Mouse (Mus musculus): Measurements from ENCODE around the gene Cnksr2. TPM values are rescaled to one million over a fixed set of nuclear protein-coding genes. Genes with fewer than 3 reads are reported as not detected.

The Cnksr2 gene
- polyA plus RNA-seq, 1 experiment from 2014 or later = not detected

DNA sequence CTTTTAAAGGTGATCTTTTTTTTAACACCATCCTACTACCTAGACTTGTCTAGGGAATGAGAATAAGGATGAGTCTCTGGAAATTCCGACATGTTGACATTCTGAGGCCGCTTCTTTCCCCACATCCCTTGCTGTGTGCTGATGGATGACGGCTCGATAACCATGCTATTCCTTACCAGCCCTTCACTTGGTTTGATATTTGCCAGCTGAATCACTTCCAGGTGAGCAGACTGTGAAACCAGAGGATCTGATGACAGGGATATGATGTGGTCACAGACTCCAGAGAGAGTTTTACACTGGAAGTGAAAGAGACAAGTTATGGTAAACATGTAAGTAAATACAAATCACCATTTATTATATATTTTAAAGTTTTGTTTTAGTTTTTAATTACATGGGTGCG, 98.0 kb downstream of the Cnksr2 start:
- H3K36me3 ChIP-seq (replicated peaks; ENCODE audit: insufficient read depth, low read length) = no peaks in the 10 kb centered on the region
- no peaks in the 10 kb centered on the region for H3K27me3 ChIP-seq (ENCODE audit: insufficient read depth, low read length)
- ATAC-seq = no peak
- H3K9ac ChIP-seq (replicated peaks) = no peak overlapping the region
- H3K27ac ChIP-seq (ENCODE audit: low read depth) = no peak overlapping the region
- H3K4me2 ChIP-seq (ENCODE audit: low read depth, low read length) = no peak overlapping the region
- WGBS (ENCODE audit: insufficient replicate concordance) = 74% methylated on average over 5 of the region's 5 CpGs
- no peak overlapping the region for H3K4me3 ChIP-seq (ENCODE audit: low read depth, low read length)
- H3K9me3 ChIP-seq (ENCODE audit: low read length) = no peaks in the 10 kb centered on the region
- no peak for TF ChIP-seq CTCF (IDR thresholded peaks at IDR 0.05; ENCODE audit: low read depth)
- TF ChIP-seq EP300 (IDR thresholded peaks at IDR 0.05; ENCODE audit: low read depth) = no peak
- no peaks in the 10 kb centered on the region for H3K4me1 ChIP-seq (ENCODE audit: insufficient read depth)
- no peak for DNase-seq

DNA sequence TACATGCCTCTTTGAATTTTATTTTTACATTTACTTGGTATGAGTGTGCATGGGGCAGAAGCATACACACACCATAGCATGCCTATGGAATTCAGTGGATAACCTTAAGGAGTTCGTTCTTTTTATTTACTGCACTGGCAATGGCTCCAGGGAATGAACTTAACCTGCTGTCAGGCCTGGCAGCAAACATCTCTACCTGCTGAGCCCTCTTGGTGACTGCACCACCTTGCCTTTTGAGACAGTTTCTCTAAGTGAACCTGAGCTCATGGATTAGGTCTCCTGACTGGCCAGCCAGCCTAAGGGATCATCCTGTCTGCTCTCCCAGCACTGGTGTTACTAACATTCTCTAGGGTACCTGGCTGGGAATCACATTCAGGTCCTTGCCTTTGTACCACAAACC, 106.5 kb downstream of the Cnksr2 start:
- Histone ChIP-seq H3K27ac (ENCODE audit: low read depth) (no peak overlapping the region), H3K4me1 (ENCODE audit: insufficient read depth) (no peaks in the 10 kb centered on the region), H3K9me3 (ENCODE audit: low read length) (no peaks in the 10 kb centered on the region), H3K36me3 (replicated peaks; ENCODE audit: insufficient read depth, low read length) (no peaks in the 10 kb centered on the region), H3K27me3 (ENCODE audit: insufficient read depth, low read length) (no peaks in the 10 kb centered on the region), H3K9ac (replicated peaks) (no peak overlapping the region), H3K4me3 (ENCODE audit: low read depth, low read length) (no peak overlapping the region), H3K4me2 (ENCODE audit: low read depth, low read length) (no peak overlapping the region)
- no peak for DNase-seq
- TF ChIP-seq EP300 (IDR thresholded peaks at IDR 0.05; ENCODE audit: low read depth) = no peak
- no peak for TF ChIP-seq CTCF (IDR thresholded peaks at IDR 0.05; ENCODE audit: low read depth)
- no peak for ATAC-seq
- WGBS (ENCODE audit: insufficient replicate concordance) = 75% methylated on average over 1 of the region's 1 CpGs

DNA sequence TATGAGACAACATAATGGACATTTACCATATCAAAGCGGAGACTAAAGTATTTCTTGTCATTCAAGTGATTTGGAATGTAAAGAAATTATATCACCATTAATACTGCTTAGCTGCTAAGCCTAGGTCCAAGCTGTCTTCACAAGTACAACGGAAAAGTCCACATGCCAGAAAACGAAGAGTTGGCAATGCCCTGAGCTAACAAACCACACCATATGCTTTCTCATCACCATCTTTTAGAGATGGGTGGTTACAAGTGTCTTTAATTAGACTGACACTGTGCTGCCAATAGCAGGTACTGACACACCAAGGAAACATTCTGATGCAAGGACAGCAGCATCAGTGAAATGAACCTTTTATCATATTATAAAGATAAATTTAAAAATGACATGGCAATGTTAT, 123.0 kb downstream of the Cnksr2 start:
- ATAC-seq (no peak), DNase-seq (no peak)
- WGBS (ENCODE audit: insufficient replicate concordance) = 66% methylated on average over 3 of the region's 3 CpGs
- Histone ChIP-seq H3K4me3 (ENCODE audit: low read depth, low read length) (no peak overlapping the region), H3K9me3 (ENCODE audit: low read length) (no peaks in the 10 kb centered on the region), H3K9ac (replicated peaks) (no peak overlapping the region), H3K4me2 (ENCODE audit: low read depth, low read length) (no peak overlapping the region), H3K27ac (ENCODE audit: low read depth) (no peak overlapping the region), H3K27me3 (ENCODE audit: insufficient read depth, low read length) (no peaks in the 10 kb centered on the region), H3K36me3 (replicated peaks; ENCODE audit: insufficient read depth, low read length) (no peaks in the 10 kb centered on the region), H3K4me1 (ENCODE audit: insufficient read depth) (no peaks in the 10 kb centered on the region)
- TF ChIP-seq CTCF (IDR thresholded peaks at IDR 0.05; ENCODE audit: low read depth) (no peak), EP300 (IDR thresholded peaks at IDR 0.05; ENCODE audit: low read depth) (no peak)

DNA sequence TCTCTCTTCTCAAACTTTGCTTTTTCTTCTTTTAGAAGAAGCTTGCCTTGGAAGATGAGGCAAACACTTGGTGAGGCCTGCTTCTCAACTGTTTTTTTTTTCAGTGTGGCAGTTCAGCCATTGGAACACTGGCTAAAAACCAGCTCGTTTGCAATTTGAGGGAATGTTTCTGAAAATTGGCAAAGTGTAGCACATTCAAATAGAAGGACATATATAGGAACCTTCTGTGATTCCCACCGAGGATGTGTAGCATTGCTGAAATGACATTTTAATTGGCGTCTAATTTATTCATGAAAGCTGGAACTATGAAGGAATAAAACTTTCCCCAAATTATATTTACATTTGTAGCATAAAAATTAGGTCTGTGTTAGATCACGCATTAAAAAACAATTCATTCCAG, 213.1 kb downstream of the Cnksr2 start:
- H3K4me3 ChIP-seq (ENCODE audit: low read depth, low read length) = no peak overlapping the region
- no peaks in the 10 kb centered on the region for H3K27me3 ChIP-seq (ENCODE audit: insufficient read depth, low read length)
- TF ChIP-seq CTCF (IDR thresholded peaks at IDR 0.05; ENCODE audit: low read depth) (no peak), EP300 (IDR thresholded peaks at IDR 0.05; ENCODE audit: low read depth) (no peak)
- H3K27ac ChIP-seq (ENCODE audit: low read depth) = no peak overlapping the region
- H3K36me3 ChIP-seq (replicated peaks; ENCODE audit: insufficient read depth, low read length) = no peaks in the 10 kb centered on the region
- H3K4me2 ChIP-seq (ENCODE audit: low read depth, low read length) = no peak overlapping the region
- no peaks in the 10 kb centered on the region for H3K4me1 ChIP-seq (ENCODE audit: insufficient read depth)
- no peak for DNase-seq
- 75% methylated on average over 4 of the region's 4 CpGs for WGBS (ENCODE audit: insufficient replicate concordance)
- H3K9ac ChIP-seq (replicated peaks) = no peak overlapping the region
- H3K9me3 ChIP-seq (ENCODE audit: low read length) = no peaks in the 10 kb centered on the region
- ATAC-seq = no peak

DNA sequence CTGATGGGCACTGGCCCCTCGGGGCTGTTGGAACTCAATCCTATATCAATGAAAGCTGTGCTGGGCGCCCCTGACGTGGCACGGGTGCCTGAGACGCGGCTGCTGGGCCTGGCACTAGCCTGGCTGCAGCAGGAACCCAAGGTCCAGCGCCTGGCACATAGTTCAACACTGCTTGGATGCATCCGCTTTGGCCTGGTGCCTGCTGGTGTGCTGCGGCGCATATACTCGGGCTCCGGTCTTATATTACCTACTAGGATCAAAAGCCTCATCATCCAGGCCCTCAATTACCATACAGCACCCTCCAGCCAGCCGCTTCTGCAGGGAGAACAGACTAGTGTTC, 224.2 kb downstream of the Cnksr2 start:
- 80% methylated on average over 13 of the region's 13 CpGs for WGBS (ENCODE audit: insufficient replicate concordance)
- no peak for DNase-seq
- no peaks in the 10 kb centered on the region for H3K27me3 ChIP-seq (ENCODE audit: insufficient read depth, low read length)
- H3K36me3 ChIP-seq (replicated peaks; ENCODE audit: insufficient read depth, low read length) = no peaks in the 10 kb centered on the region
- H3K9ac ChIP-seq (replicated peaks) = no peak overlapping the region
- no peak overlapping the region for H3K4me3 ChIP-seq (ENCODE audit: low read depth, low read length)
- no peaks in the 10 kb centered on the region for H3K9me3 ChIP-seq (ENCODE audit: low read length)
- H3K4me1 ChIP-seq (ENCODE audit: insufficient read depth) = no peaks in the 10 kb centered on the region
- no peak overlapping the region for H3K27ac ChIP-seq (ENCODE audit: low read depth)
- ATAC-seq = no peak
- H3K4me2 ChIP-seq (ENCODE audit: low read depth, low read length) = no peak overlapping the region
- TF ChIP-seq EP300 (IDR thresholded peaks at IDR 0.05; ENCODE audit: low read depth) (no peak), CTCF (IDR thresholded peaks at IDR 0.05; ENCODE audit: low read depth) (no peak)

DNA sequence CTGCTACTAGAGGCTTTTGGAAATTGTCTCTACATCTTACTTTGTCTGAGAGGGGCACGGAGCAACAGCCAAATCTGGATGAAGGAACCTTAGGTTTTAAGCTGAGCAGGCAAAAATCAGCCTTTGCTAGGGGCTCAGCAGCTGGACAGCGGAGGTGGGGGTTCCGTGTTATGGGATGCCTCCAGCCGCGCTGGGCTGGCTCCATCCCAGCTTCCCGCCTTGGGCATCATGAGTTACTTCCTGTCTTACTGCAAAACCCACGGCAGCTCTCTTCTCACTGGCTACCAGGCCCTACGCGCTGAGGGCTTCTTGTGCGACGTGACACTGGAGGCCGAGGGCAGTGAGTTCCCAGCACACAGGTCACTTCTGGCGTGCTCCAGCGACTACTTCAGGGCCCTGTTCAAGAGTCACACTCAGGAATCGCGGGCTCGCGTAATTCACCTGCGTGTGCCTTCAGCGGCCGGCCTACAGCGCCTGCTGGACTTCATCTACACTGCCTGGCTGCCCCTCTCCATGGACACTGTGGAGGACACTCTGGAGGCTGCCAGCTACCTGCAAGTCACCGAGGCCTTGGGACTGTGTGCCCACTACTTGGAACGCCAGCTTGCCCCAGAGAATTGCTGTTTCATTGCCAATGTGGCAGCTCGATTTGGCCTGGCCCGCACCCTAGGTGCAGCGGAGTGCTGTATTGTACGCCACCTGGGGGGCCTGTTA, 224.7 kb downstream of the Cnksr2 start, which contains the start of gene Klhl34:
TSS of gene Klhl34 (plus strand) at position 229 of the 714 bp plus-strand sequence.
- Histone ChIP-seq H3K9me3 (ENCODE audit: low read length) (no peaks in the 10 kb centered on the region), H3K36me3 (replicated peaks; ENCODE audit: insufficient read depth, low read length) (no peaks in the 10 kb centered on the region), H3K4me2 (ENCODE audit: low read depth, low read length) (peak within 1 kb of the TSS; percentile 32; the same call in 1 of the 2 replicates), H3K4me3 (ENCODE audit: low read depth, low read length) (no peak within 1 kb of the TSS), H3K27ac (ENCODE audit: low read depth) (no peak within 1 kb of the TSS), H3K4me1 (ENCODE audit: insufficient read depth) (no peaks in the 10 kb centered on the region), H3K27me3 (ENCODE audit: insufficient read depth, low read length) (no peaks in the 10 kb centered on the region), H3K9ac (replicated peaks) (no peak within 1 kb of the TSS)
- ATAC-seq (no peak), DNase-seq (no peak)
- WGBS (ENCODE audit: insufficient replicate concordance) = 41% methylated on average over 28 of the region's 28 CpGs
- TF ChIP-seq EP300 (IDR thresholded peaks at IDR 0.05; ENCODE audit: low read depth) (no peak), CTCF (IDR thresholded peaks at IDR 0.05; ENCODE audit: low read depth) (no peak)

Data from liver, postnatal 0 days (tissue).